Mouse (Mus musculus) limb, embryonic 14.5 days (tissue): Measurements from ENCODE around the gene Olfr555. TPM values are rescaled to one million over a fixed set of nuclear protein-coding genes. Genes with fewer than 3 reads are reported as not detected.
"Not testable (repeated sequence)": the region's sequence is repeated elsewhere in the genome, so short reads cannot be mapped to it uniquely, and the experiment has no call there.

Experiments
- ATAC-seq: fragments of 200-750 bp; cut with Nextera tagmentation; 2 replicates; pipeline ENCODE4 v1.8.0; 2017; ENCODE audit warnings: low read depth, moderate number of reproducible peaks, moderate TSS enrichment; ENCODE audit not compliant: low FRiP score
- DNase-seq: peaks from one replicate; pipeline ENCODE4 v3.0.0-alpha.2; 2015; ENCODE audit warnings: low spot score
- H3K27ac ChIP-seq: fragments of 300-500 bp; sonication (generic); replicated peaks from 2 replicates; pipeline ENCODE4 v1.5.1; 2014; ENCODE audit warnings: low read depth, mild to moderate bottlenecking, low read length, moderate library complexity, mixed read lengths
- H3K27me3 ChIP-seq: fragments of 300-500 bp; sonication (generic); 2 replicates; pipeline ENCODE4 v1.6.1; 2014; ENCODE audit warnings: low read length, mixed read lengths; ENCODE audit not compliant: control insufficient read depth, insufficient read depth
- H3K36me3 ChIP-seq: fragments of 300-500 bp; sonication (generic); 2 replicates; pipeline ENCODE4 v1.6.1; 2014; ENCODE audit warnings: mild to moderate bottlenecking, low read length, moderate library complexity, mixed read lengths; ENCODE audit not compliant: control insufficient read depth, insufficient read depth
- H3K4me1 ChIP-seq: fragments of 300-500 bp; sonication (generic); 2 replicates; pipeline ENCODE4 v1.6.1; 2014; ENCODE audit warnings: antibody characterized with exemption, low read length, mixed read lengths; ENCODE audit not compliant: control insufficient read depth, insufficient read depth
- H3K4me2 ChIP-seq: fragments of 300-500 bp; sonication (generic); replicated peaks from 2 replicates; pipeline ENCODE4 v1.6.1; 2014; ENCODE audit warnings: low read depth, mild to moderate bottlenecking, low read length, moderate library complexity; ENCODE audit not compliant: severe bottlenecking
- H3K4me3 ChIP-seq: fragments of 300-500 bp; sonication (generic); replicated peaks from 2 replicates; pipeline ENCODE4 v1.5.1; 2014; ENCODE audit warnings: low read length
- H3K9ac ChIP-seq: fragments of 300-500 bp; sonication (generic); 2 replicates; pipeline ENCODE4 v1.6.1; 2014; ENCODE audit warnings: mild to moderate bottlenecking, low read depth, low read length, moderate library complexity; ENCODE audit not compliant: severe bottlenecking
- H3K9me3 ChIP-seq: fragments of 300-500 bp; sonication (generic); 2 replicates; pipeline ENCODE4 v1.6.1; 2016; ENCODE audit warnings: low read length; ENCODE audit not compliant: control insufficient read depth
- POLR2A ChIP-seq: fragments of 200-500 bp; IDR thresholded peaks from 2 replicates; pipeline ENCODE4 v1.8.0; 2012; ENCODE audit warnings: inconsistent platforms, mild to moderate bottlenecking, moderate library complexity, borderline replicate concordance; ENCODE audit not compliant: insufficient read depth, insufficient read length; ENCODE audit errors: extremely low read depth
- WGBS: fragments of 180-500 bp; shearing (Covaris S2); extraction: QIAGEN DNeasy Blood & Tissue Kit; methylation state at CpG from one replicate; pipeline ENCODE4 v1.1.7; 2014; 5-methylcytosine and 5-hydroxymethylcytosine counted together
- polyA plus RNA-seq, 2 experiments: library from polyadenylated mRNA; depleted of rRNA in 1 of 2; stranded (reverse) in 1 of 2; unstranded in 1 of 2; fragments of >200 nt; fragmentation: Nextera tagmentation in 1 of 2; extraction: Ambion mirVana in 1 of 2; gene quantifications; 2 replicates each; pipeline versions ENCODE4 v1.2.1 to v1.2.3; 2012 to 2014

Olfr555 gene
- polyA plus RNA-seq (2012; rRNA removed) (not detected in 2 replicates), polyA plus RNA-seq (2014; fragmentation: Nextera tagmentation; extraction: Ambion mirVana) (not detected in 2 replicates)

GRCm38 (mm10) chr7:102658523-102658922, at the start of gene Olfr555:
TSS of gene Olfr555 (plus strand) at chr7:102658823.
- no peak for TF ChIP-seq POLR2A
- Histone ChIP-seq H3K36me3 (no peaks in the 10 kb centered on the region), H3K9ac (no peak within 1 kb of the TSS), H3K27ac (no peak within 1 kb of the TSS), H3K27me3 (no peaks in the 10 kb centered on the region), H3K9me3 (no peaks in the 10 kb centered on the region), H3K4me2 (no peak within 1 kb of the TSS), H3K4me3 (no peak within 1 kb of the TSS), H3K4me1 (no peaks in the 10 kb centered on the region)
- DNase-seq (no peak), ATAC-seq (no peak)
- 65% methylated on average over 1 of the region's 1 CpGs for WGBS

- DNase-seq: no peak
- Histone ChIP-seq H3K9me3 (no peaks in the 10 kb centered on the region), H3K4me2 (no peak within 1 kb of the TSS), H3K4me1 (no peaks in the 10 kb centered on the region), H3K36me3 (no peaks in the 10 kb centered on the region), H3K27ac (no peak within 1 kb of the TSS), H3K27me3 (no peaks in the 10 kb centered on the region), H3K4me3 (no peak within 1 kb of the TSS), H3K9ac (no peak within 1 kb of the TSS)
- no peak for ATAC-seq
- no peak for TF ChIP-seq POLR2A
These were observed 40.5 kb upstream of the Olfr555 start, which contains the start of gene Olfr553 for GRCm38 (mm10) chr7:102618118-102618517. TSS of gene Olfr553 (minus strand) at chr7:102618218.

DNA sequence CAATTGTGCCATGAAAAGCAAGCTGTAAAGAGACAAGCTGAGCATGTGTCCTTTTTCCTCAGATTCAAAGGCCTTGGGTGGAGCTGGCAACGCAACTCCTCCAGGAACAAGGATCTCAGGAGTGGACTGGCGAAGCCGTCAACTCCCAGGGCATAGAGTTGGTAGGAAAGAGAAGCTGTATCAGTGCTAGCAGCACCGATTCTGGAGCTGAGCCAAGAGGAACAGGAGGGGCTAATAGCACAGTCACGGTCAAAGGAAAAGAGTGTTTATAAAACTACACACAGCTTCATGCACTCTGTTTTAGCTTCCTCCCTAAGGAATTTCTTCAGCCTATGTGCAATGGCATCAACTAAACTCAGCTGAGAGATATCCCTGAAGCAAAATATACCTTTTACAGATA, 39.0 kb upstream of the Olfr555 start:
- peak; percentile 20 for DNase-seq
- WGBS: 69% methylated on average over 5 of the region's 5 CpGs

DNA sequence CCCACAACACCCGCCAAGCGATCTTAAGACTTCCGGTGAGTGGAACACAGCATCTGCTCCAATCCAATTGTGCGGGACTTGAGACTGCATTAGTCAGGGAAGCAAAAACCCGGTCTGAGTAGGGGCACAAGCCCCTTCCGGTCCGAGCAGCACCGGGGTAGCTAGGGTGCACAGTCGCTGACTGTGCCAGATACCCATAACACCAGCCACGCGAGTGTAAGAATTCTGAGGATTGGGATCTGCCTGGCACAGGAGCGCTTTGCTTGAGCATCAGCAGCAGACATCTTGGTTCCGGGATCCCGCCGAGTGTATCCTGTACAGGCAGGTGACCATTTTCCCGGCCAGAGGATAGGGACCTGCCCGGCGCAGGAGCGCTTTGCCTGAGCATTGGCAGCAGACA, 38.3 kb upstream of the Olfr555 start:
- not testable (repeated sequence) for H3K4me2 ChIP-seq, H3K9me3 ChIP-seq, H3K36me3 ChIP-seq, DNase-seq, H3K27ac ChIP-seq, ATAC-seq, H3K9ac ChIP-seq, H3K4me1 ChIP-seq, H3K4me3 ChIP-seq, H3K27me3 ChIP-seq
- 85% methylated on average over 15 of the region's 19 CpGs for WGBS

More for the DNA sequence above, 39.0 kb upstream of the Olfr555 start:
- Histone ChIP-seq H3K27me3 (no peaks in the 10 kb centered on the region), H3K4me1 (no peaks in the 10 kb centered on the region), H3K9me3 (no peaks in the 10 kb centered on the region), H3K4me2 (no peak overlapping the region), H3K27ac (no peak overlapping the region), H3K4me3 (no peak overlapping the region), H3K36me3 (no peaks in the 10 kb centered on the region), H3K9ac (no peak overlapping the region)
- no peak for TF ChIP-seq POLR2A
- ATAC-seq: no peak

- H3K9me3 ChIP-seq: no peaks in the 10 kb centered on the region
- TF ChIP-seq POLR2A: no peak
- H3K27ac ChIP-seq: no peak overlapping the region
- DNase-seq: no peak
- 33% methylated on average over 3 of the region's 3 CpGs for WGBS
- no peak overlapping the region for H3K9ac ChIP-seq
- H3K4me2 ChIP-seq: no peak overlapping the region
- ATAC-seq: no peak
- no peaks in the 10 kb centered on the region for H3K4me1 ChIP-seq
- H3K27me3 ChIP-seq: no peaks in the 10 kb centered on the region
- H3K36me3 ChIP-seq: no peaks in the 10 kb centered on the region
- no peak overlapping the region for H3K4me3 ChIP-seq
These were observed 22.0 kb upstream of the Olfr555 start for GRCm38 (mm10) chr7:102636665-102637064.

DNA sequence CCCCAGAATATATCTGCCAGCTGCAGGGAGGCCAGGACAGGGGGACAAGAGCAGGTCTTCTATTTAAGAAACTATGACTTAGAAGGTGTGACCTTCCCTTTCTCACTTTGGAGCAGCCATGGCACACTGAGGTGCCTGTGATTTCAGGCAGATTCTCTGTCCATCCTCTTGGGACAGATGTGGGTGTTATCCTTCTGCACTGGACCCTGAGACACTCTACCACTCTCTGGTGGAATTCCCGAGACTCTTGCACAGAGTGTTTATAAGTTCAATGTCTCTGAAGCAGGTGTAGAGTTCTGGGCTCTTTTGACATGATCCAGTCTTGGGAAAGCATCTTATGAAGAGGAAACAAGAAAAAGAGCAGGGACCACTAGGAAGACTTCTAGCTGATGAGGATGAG, 20.5 kb upstream of the Olfr555 start, which contains the start of gene Olfr554:
TSS of gene Olfr554 (plus strand) at position 301 of the 400 bp plus-strand sequence.
- Histone ChIP-seq H3K9me3 (no peaks in the 10 kb centered on the region), H3K4me1 (no peaks in the 10 kb centered on the region), H3K4me2 (no peak within 1 kb of the TSS), H3K27ac (no peak within 1 kb of the TSS), H3K36me3 (no peaks in the 10 kb centered on the region), H3K9ac (no peak within 1 kb of the TSS), H3K27me3 (no peaks in the 10 kb centered on the region), H3K4me3 (no peak within 1 kb of the TSS)
- no peak for TF ChIP-seq POLR2A
- WGBS: 83% methylated on average over 1 of the region's 1 CpGs
- ATAC-seq (no peak), DNase-seq (no peak)

DNA sequence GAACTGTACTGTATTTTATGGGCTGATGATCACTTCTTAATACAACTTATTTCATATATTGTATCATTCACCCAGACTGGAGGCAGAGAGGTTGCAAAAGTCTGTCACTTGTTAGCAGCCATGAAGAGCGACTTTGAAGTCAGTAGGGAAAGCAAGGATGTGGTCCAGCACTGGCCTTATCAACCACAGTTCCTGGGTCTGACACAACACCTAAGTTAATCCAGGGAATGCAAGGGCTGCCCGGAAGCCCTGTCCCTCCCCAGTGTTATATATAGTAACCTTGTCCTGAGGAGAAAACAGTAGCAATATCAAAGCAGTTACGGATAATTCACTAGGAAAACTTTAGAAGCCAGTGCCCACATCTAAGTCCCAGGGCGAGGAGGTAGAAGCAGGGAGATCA, 13.7 kb upstream of the Olfr555 start:
- H3K4me1 ChIP-seq, DNase-seq, H3K27me3 ChIP-seq, H3K4me2 ChIP-seq, H3K4me3 ChIP-seq, H3K27ac ChIP-seq, H3K36me3 ChIP-seq, H3K9me3 ChIP-seq, H3K9ac ChIP-seq, ATAC-seq: not testable (repeated sequence)
- 75% methylated on average over 3 of the region's 4 CpGs for WGBS
